Mouse (Mus musculus) frontal cortex, postnatal 14 days (tissue): ENCODE data around the gene Gng13.

Experiments used
- DNase-seq, 2 experiments: peaks; one replicate each; pipeline ENCODE4 v3.0.0; 2022; ENCODE audit warnings: low spot score in 2 of 2

Gene Gng13

DNA sequence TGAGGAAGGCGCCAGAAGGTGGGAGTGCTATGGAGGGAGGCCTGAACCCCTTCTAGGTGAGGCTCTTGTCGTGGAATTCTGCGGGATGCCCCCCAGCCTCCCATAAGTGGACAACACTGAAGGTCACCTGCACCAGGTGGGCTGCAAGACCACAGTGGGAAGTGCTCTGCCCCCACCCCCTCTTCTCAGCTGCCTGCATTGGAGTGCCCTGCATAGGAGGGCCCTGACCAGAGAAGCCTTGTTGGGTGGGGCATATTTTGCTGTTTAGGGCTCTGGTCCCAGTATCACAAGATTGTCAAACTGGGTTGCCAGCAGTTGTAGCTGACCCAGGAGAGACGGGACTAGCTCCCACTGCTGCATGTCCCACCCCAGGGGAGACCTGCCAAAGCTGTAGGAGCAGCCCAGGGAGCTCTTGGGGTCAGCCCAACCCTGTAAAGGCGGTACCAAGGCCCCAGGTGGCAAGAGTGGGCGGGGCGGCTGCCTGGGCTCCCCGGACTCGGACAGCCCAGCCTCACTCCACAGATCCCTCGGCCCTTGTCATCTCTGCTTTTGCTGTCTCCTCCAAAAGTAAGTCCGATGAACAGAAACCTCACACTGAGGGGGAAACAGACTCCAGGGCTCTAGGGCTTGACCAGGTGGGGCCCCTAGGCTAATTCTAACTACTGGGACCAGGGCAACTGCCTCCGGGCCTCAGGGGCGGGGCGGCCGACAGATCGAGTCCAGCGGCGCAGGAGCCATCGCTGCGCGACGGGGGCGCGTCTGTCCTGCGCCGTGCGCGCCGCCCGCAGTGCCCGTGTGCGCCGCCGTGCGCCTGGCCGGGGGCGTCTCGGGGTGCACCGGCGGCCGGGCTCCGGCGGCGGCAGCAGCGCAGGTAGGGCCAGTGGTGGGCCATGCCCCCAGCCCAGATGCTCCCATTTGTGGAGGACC is at the start of gene Gng13:
TSS of gene Gng13 (plus strand) at position 461 of the 927 bp plus-strand sequence.
- DNase-seq, result no peak

DNA sequence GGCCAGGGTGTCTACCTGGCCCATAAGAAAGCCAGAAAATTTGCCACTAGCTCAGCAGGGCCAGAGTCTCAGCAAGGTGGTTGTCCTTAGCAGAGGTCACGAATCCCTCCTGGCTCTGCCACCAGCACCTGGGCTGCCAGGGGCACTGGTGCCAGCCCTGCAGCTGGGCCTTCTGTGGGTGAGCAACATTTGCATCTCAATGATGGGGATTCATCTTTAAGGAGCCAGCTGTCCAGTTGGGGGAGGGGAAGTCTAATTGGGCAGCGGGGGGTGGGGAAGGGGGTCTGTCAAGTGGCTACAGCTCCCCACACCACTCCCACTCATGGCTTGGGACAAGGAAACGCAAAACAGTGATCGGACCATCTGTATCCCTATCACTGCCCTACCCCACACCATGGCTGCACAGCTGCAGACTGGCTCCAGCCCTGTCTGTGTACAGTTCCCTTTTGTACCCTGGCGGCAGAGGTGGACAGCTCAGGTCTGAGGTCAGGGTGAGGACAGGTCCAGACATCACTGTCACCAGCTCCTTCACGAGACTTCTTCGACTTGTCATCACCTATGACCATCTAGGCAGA is 48.4 kb upstream of the Gng13 start:
- DNase-seq, result no peak

- no peak for DNase-seq
These were observed 44.0 kb upstream of the Gng13 start for GRCm38 (mm10) chr17:25672982-25673381.

DNA sequence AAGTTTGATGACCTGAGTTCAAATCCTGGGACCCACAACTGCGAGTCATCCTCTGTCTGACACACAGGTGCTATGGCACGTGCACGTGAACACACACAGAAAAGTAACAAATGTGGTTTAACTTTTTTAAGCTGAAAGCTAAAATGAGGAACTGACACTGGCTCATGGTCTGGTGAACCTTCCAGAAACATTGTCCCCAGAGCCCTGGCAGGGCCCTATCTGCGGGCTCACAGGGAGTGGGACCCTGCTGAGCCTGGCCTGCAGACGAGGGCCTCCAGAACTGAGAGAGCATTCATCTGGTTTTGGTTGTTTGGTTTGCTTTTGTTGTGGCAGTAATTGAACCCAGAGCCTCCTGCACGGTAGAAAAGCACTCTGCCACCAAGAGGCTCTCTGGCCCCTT is 39.0 kb upstream of the Gng13 start:
- no peak for DNase-seq

DNA sequence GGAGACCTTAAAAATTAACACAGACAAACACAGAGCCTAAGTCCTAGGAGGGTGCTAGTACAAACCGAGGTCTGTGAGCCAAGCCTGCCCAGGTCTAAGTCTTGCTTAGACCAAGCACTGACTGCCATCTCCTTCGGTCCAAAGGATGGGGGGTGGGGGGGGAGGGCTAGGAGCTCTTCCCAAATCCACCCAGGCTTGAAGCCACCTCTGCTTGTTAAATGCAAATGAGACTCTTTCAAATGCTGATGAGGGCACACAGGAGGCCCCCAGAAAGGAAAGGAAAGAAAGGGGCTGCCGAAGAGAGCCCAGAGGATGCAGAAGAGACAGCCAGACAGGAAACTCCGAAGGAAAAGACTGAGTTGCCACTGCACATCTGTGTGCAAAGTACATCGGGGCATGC is 37.2 kb upstream of the Gng13 start:
- no peak for DNase-seq

DNA sequence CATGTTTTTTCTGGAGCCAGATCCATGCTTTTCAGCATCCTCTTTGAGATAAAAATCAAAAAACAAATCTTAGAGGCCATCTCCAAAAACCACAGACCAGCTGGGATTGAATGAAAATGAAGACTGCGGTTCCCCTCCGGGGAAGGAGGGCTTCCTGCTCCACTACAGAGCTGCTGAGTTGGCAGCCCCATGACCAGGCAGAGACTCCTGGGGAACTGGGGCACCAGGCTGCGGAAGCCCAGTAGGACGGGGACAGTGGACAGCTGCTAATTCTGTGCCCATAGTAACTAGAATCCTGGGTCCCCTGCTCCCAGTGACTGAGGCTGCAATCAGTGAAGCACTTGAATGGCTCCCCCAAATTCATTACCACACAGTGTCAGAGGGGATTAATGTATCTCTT is 35.3 kb upstream of the Gng13 start:
- DNase-seq, result no peak

GRCm38 (mm10) chr17:25686323-25686722 is 30.6 kb upstream of the Gng13 start:
- no peak for DNase-seq

GRCm38 (mm10) chr17:25688922-25689321 is 28.0 kb upstream of the Gng13 start:
- DNase-seq, result no peak

GRCm38 (mm10) chr17:25696263-25696662 is 20.7 kb upstream of the Gng13 start:
- no peak for DNase-seq

DNA sequence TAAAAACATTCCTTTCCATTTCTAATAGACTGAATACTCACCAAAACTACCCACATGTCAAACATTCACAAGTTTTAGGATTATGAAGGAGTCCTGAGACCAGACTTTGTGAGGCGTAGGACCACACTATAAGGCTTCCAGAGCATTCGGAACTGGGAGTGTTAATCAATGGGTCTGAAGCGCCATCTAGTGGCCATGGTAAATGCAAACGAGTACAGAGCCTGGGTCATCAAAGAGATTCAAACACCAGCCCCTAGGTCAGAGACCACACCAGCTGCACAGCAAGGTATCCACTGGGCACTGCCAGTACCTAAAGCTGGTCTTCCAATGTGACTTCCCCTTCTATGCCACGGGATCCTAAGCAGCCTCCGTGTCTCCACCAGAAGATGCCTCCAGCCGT is 18.5 kb upstream of the Gng13 start:
- DNase-seq, result peak; percentile 60 to 78

DNA sequence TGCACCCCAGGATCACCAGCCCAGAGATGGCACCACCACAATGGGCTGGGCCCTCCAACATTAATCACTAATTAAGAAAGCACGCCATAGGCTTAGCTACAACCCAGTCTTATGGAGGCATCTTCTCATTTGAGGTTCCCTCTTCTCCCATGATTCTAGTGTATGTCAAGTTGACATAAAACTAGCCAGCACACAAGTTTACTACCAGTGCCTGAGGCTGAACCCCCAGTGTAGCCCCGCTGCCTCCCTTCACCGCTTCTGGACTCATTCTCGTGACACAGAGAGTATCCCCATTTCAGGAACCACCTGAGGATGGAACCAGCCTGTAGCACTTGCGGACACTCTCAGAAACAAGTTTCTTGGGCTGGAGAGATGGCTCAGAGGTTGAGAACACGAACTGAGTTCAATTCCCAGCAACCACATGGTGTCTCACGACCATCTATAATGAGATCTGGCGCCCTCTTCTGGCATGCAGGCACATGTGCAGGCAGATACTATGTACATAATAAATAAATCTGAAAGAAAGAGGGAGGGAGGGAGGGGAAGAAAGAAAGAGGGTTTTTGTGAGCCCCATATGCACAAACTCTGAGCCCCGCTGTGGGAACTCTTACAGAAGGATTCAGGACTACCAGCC is 16.0 kb upstream of the Gng13 start:
- DNase-seq, result no peak

DNA sequence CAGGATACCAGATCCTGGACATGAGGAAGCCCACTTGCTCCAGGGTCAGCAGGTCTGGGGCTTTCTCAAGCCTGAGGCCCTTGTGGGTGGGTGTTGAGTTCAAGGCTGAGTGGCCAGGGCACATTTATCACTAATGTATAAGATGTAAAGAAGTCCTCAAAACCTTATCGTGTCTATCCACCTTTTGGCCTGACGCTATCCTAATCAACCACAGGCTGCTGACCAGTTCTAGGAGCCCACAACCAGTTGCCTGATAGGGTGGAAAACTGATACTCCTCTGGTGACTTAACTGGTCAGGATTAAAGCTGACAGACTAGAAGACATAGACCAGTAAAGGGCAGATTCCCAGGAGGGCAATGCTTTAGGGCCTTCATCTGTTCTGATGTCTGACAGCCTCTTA is 7.0 kb upstream of the Gng13 start:
- no peak for DNase-seq

DNA sequence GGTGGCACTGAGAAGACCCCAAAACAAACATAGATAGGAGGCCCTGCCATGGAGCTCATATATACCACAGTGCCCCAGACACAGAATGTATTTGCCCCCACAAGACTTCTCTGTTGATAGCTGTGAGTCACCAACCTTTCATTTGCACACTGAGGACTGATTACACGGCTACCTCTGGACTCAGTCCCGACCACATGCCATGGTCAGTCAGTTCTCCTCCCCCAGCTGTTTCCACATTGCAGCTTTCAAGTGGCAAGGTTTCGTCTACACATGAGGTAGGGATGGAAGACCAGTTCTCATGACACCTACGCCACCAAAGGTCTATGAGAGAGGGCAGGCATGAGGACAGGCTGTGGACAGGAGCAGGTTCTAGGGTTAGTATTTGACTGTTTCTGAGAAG is 5.8 kb upstream of the Gng13 start:
- no peak for DNase-seq

- DNase-seq, result no peak
These were observed 1.3 kb upstream of the Gng13 start for GRCm38 (mm10) chr17:25715627-25716026.

DNA sequence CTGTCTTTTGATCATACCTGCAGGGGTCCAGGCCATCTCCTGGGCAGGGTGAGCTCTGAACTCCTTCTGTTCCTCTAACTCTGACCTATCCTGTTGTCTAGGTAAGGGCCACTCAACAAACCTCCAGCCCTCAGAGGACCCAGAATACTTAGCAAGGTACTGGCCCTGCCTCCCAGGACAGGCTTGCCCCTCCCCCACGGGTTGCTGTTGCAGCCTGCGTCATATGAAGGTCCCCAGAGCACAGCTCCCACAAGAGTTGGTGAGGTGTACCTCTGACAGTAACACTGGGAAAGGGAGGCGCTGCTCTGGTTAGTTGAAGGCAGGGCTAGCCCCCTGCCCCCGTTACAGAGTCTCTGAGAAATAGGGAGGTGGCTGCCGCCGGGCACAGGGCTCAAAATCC is 841 bp upstream of the Gng13 start:
- DNase-seq, result no peak

- DNase-seq, result no peak
These were observed 720 bp downstream of the Gng13 start for GRCm38 (mm10) chr17:25717691-25718090.

- DNase-seq, result no peak
These were observed 4.5 kb downstream of the Gng13 start for GRCm38 (mm10) chr17:25721476-25721875.

DNA sequence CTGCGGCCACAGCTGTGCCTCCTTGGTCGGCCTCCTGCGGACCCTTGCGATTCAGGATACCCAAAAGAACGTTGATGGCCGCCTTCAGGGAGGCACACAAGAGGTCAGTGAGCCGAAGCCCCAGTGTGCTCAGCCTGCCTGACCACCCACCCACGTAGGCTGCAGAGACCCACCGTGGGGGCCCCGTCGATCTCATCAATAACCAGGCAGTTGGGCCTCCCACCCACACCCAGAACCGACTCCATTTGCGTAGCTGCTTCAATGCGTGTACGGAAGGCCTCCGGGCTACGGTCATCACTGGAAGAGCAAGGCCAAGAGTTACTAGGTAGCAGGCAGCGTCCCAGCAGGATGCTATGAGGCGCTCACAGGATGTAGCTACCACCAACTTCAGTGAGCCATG is 6.5 kb downstream of the Gng13 start:
- DNase-seq, result no peak

- no peak for DNase-seq
These were observed 6.9 kb downstream of the Gng13 start for GRCm38 (mm10) chr17:25723919-25724318.

GRCm38 (mm10) chr17:25725264-25725663 is 8.3 kb downstream of the Gng13 start:
- DNase-seq, result no peak

GRCm38 (mm10) chr17:25727265-25728008 is 10.5 kb downstream of the Gng13 start, which contains the start of the genes Chtf18 and Rpusd1:
Gene Chtf18 (minus strand): TSS chr17:25727419.
Gene Rpusd1 (plus strand): TSS chr17:25727670.
- peak; percentile 98 to 99 for DNase-seq

GRCm38 (mm10) chr17:25728009-25728270 is 11.0 kb downstream of the Gng13 start:
- DNase-seq, result no peak
